Mouse (Mus musculus) hematopoietic multipotent progenitor cell, adult 10-12 weeks (in vitro differentiated cells): ENCODE measurements around the gene Ppih. TPM values are rescaled to one million over a fixed set of nuclear protein-coding genes. Genes with fewer than 3 reads are reported as not detected.

Experiments
- polyA plus RNA-seq: library from polyadenylated mRNA; stranded (reverse); fragments of >175 nt; gene quantifications from 2 replicates; pipeline ENCODE4 v1.2.3, GENCODE M21; 2012; ENCODE audit warnings: low replicate concordance

Gene Ppih
- polyA plus RNA-seq, result 1.5 and 2.9 TPM in 2 replicates

GRCm38 (mm10) chr4:119320131-119320830 lies at the start of gene Ppih:
TSS of gene Ppih (minus strand) at chr4:119320546.

GRCm38 (mm10) chr4:119294415-119295133 lies 25.8 kb downstream of the Ppih start, which contains the start of gene Ybx1:
TSS of gene Ybx1 (minus strand) at chr4:119294604.

GRCm38 (mm10) chr4:119255351-119255750 lies 65.0 kb downstream of the Ppih start, which contains the start of gene Cldn19:
TSS of gene Cldn19 (plus strand) at chr4:119255414.

Other genes with a start within 250 kb of the Ppih start
- 39.8 and 41.8 TPM in 2 replicates for gene Slc2a1, start 211.8 kb downstream of the Ppih start, polyA plus RNA-seq
- gene Zfp691, start 146.4 kb downstream of the Ppih start, polyA plus RNA-seq, result 9.6 and 12.2 TPM in 2 replicates
- gene Ermap, start 130.5 kb downstream of the Ppih start, polyA plus RNA-seq, result 1.6 and 40.7 TPM in 2 replicates
- 69.1 and 98.0 TPM in 2 replicates for gene Svbp, start 125.2 kb downstream of the Ppih start, polyA plus RNA-seq
- not detected in 2 replicates for gene Tmem269, start 102.3 kb downstream of the Ppih start, polyA plus RNA-seq
- gene AU022252, start 87.8 kb downstream of the Ppih start, polyA plus RNA-seq, result 9.5 and 19.4 TPM in 2 replicates
- gene P3h1, start 87.6 kb downstream of the Ppih start, polyA plus RNA-seq, result 2.5 and 3.6 TPM in 2 replicates
- gene Cldn19, start 65.1 kb downstream of the Ppih start, polyA plus RNA-seq, result 0.02 TPM in 1 of 2 replicates, not detected in the other
- 573 and 743 TPM in 2 replicates for gene Ybx1, start 25.9 kb downstream of the Ppih start, polyA plus RNA-seq
- gene Ccdc30, start 95.0 kb upstream of the Ppih start, polyA plus RNA-seq, result 0.85 and 0.96 TPM in 2 replicates
- 14.1 and 25.8 TPM in 2 replicates for gene Ppcs, start 101.9 kb upstream of the Ppih start, polyA plus RNA-seq
- gene Zmynd12, start 102.3 kb upstream of the Ppih start, polyA plus RNA-seq, result 0.18 and 0.21 TPM in 2 replicates
- gene Rimkla, start 172.1 kb upstream of the Ppih start, polyA plus RNA-seq, result 0.05 and 0.25 TPM in 2 replicates
- 13.0 and 14.6 TPM in 2 replicates for gene Foxj3, start 216.5 kb upstream of the Ppih start, polyA plus RNA-seq
- gene Frg2f1, start 219.0 kb upstream of the Ppih start, polyA plus RNA-seq, result 15.8 and 53.1 TPM in 2 replicates